Mouse (Mus musculus): ENCODE results near the gene Fam129b.

GRCm38 (mm10) chr2:32852156-32852555 lies 23.8 kb upstream of the Fam129b start:
- TF ChIP-seq TCF12 (IDR thresholded peaks at IDR 0.05; ENCODE audit: low read depth, low read length) (no peak), POLR2A (IDR thresholded peaks at IDR 0.05; ENCODE audit: control insufficient read depth in 1 of 2, insufficient read depth in 1 of 2, low read depth in 1 of 2, low read length in 2 of 2, poor library complexity in 1 of 2) (no peak), UBTF (IDR thresholded peaks at IDR 0.05; ENCODE audit: borderline replicate concordance, insufficient read depth, low read depth, low read length) (no peak), CHD1 (IDR thresholded peaks at IDR 0.05; ENCODE audit: low read depth, low read length) (no peak), ZMIZ1 (IDR thresholded peaks at IDR 0.05; ENCODE audit: low read depth, low read length) (no peak), RCOR1 (IDR thresholded peaks at IDR 0.05; ENCODE audit: low read depth, low read length) (no peak), CTCF (IDR thresholded peaks at IDR 0.05 in 2 of 3, conservative IDR thresholded peaks at IDR 0.05 in 1 of 3; ENCODE audit: control insufficient read depth in 1 of 3, insufficient read depth in 1 of 3, low read depth in 2 of 3, low read length in 3 of 3, poor library complexity in 1 of 3, severe bottlenecking in 1 of 3) (no peak), MEF2A (IDR thresholded peaks at IDR 0.05; ENCODE audit: extremely low read depth, insufficient replicate concordance, low read depth, low read length, poor library complexity, severe bottlenecking) (no peak), MYC (IDR thresholded peaks at IDR 0.05; ENCODE audit: low read depth, low read length) (no peak), USF1 (IDR thresholded peaks at IDR 0.05; ENCODE audit: low read depth, low read length) (no peak), POLR2AphosphoS5 (IDR thresholded peaks at IDR 0.05; ENCODE audit: borderline replicate concordance, low read depth, low read length) (no peak), E2F4 (IDR thresholded peaks at IDR 0.05; ENCODE audit: borderline replicate concordance, low read depth, low read length) (no peak), EP300 (IDR thresholded peaks at IDR 0.05; ENCODE audit: low read depth in 1 of 2, low read length in 2 of 2) (no peak), MAFK (IDR thresholded peaks at IDR 0.05; ENCODE audit: borderline replicate concordance, low read depth, low read length) (no peak)
